Mouse (Mus musculus) adipocyte (in vitro differentiated cells): ENCODE results near the gene Dhx32.
A peak's percentile ranks its signal among the peaks of the same experiment; 100 is the strongest.

Experiments
- DNase-seq: peaks from one replicate; pipeline ENCODE4 v3.0.0-alpha.2; 2016; ENCODE audit warnings: low spot score

Dhx32 gene

DNA sequence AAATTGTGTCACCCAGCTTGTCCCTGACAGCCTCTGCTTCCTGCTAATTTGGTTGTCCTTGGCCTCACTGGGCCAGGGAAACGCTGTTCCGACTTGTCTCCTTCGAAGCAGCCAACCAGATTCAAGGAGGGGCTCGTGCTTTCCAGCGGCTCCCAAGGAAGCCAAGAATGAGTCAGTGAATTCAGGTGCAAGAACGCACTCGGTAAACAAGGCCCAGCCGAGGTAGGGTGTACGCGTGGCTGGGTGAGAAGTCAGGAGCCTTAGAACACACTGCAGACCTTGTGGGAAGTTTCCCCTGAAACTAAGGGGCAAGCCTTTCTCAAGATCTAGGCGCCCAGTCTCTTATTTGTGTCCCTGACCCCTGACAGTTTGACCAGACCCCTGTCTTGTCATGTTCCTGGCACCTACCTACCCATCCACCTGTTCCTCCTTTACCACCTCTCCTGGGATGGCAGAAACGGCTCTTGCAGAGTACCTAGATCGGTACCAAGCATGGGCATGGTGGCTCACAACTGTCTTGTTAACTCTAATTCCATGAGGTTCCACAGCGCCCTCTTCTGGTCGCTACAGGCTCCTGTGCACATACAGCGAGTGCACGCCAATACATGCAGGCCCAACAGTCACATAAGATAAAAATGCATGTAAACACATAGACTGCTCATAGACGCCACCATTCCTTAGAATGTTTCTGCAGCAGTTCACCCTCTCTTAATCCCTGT is at the start of gene Dhx32:
TSS of gene Dhx32 (minus strand) at position 10 of the 719 bp plus-strand sequence.
- no peak for DNase-seq

DNA sequence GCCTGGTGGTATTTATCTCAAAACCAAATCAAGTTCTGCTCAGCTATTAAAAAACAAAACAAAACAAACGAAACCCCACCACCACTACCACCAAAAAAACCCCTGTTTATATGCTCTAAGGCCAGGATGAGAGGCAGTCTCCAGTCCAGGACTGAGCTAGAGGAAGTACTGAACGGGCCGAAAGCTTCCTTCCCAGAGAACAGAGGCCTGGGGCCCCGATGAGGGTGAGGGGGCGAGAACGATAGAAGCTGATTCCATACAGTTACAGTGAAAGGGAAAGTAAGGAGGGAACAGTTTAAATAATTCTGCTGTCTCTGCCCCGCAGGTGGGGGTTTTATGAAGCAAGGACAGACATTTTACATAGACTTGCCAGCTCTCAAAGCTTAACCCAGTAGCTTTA is 47.1 kb upstream of the Dhx32 start:
- no peak for DNase-seq

DNA sequence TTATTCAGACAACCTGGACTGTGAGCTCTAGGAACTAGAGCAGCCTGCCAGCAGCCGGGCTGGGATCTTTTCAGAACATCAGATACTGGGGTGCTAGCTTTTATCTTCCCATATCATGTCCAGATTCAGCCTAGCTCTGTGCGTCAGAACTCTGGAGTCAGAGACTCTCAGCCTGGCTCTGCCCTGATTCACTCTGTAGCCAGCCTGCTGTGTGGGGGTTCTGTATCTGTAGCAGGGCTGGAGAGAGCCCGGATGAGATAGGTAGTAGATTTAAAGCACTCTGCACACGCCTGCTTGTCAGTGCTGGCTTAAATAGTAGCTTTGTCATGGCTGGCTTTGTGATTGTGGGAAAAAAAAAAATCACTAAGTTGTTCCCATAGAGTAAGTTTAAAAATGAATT is 46.0 kb upstream of the Dhx32 start:
- no peak for DNase-seq

DNA sequence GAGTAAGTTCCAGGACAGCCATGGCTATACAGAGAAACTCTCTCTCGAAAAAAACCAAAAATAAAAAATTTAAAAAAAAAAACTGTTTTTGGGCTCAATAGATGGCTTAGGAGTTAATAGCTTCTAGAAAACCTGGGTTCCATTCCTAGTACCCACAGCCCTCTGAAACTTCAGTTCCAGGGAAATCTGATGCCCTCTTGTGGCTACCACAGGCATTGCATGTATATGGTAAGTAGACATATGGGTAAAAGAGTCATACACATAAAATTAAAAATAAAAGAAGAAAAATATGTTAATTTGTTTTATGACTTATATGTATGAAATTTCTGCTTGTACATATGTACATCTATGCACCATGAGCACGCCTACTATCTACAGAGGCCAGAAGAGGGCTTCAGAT is 42.1 kb upstream of the Dhx32 start:
- DNase-seq = no peak

DNA sequence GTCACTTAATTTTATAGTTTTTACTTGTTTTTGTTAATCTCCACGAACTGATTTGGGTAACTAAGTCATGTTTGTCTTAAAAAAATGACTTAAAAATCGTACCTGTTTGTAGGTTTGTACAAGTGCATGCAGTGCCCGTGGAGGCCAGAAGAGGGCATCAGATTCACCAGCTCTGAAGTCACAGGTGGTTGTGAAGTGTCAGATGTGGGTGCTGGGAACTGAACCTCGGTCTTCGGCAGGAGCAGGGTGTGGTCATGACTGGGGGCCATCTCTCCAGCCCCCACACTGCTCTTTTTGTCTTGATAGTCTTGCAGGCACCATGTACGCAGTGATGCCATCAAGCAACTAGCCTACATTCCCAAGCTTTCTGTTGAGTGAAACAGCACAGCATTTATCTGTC is 41.2 kb upstream of the Dhx32 start:
- DNase-seq = no peak

DNA sequence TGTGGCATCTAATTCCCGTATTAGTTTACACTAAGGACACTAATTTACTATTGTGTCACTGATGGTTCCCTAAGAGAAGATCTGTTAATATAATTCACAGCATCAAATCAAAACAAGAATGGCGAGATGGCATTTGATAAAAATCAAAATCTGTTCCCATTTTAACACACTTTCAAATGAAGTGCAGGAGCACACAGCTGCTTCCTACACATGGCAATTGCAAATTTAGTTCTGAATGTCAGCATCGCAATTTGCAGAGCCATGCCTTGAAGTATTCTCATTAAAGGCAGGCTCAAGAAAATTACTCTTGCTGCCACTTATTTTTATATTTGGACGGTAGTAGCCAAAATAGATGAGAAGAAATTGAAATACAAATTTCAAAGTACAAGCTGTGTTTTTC is 30.8 kb upstream of the Dhx32 start:
- no peak for DNase-seq

DNA sequence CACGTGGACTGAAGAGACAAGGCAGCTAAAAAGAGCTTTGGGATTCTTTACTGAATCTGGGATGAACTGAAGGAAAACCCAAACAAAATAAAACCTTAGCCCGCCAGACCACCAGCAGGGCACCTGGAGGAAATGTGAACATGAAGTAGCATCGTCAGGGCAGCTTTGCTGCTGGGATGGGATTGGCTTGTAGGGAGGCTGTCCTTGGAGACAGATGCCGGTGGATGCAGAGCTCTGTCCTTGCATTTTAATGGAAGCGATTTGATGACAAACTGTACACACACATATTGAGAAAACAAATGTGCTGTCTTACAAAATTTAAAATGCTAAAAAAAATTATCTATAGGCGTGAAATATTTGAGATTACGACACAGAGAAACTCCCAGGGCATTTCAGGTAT is 30.4 kb upstream of the Dhx32 start:
- no peak for DNase-seq

DNA sequence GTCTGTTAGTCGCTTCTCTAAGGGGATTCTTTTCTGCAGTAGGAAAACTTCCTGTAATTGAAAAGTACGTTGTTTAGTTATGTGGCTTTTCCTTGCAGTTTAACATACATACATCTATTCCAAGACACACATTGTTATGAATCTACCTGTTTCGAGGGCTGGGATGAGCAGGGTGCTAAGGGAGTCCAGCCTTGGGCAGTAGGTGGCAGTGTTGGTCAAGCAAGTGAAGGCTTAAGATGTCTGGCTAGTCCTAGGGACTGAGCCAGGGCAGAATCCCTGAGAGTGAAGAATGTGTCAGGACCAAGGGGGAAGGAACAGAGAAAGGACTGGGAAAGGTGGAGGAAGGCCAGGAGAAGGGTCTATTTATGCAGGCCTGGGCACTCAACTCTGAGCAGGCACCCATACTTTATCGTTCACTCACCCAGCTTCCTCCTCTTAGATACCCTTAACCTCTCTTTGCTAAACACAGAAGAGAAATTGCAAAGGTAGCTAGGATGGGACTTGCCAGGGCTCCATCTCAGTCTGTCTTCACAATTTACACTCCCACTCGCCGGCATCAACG is 23.2 kb upstream of the Dhx32 start:
- peak; percentile 82 for DNase-seq

DNA sequence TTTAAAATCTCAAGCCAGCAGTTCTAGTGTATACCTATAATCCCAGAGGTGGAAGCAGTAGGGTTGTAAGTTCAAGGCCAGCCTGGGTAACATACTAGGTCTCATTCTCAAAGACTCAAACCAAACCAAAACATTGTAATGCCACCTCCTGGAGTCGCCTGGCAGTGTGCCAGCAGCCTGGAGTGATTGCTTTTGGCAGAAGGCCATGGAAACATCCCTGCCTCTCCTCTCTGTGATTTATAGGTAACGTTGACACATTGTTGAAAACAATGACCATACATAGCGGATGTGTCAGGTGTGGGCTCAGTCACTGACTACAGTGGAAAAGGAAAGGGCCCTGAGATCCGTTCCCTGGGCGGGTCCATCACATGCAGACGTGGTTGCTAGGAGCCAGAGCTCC is 19.3 kb upstream of the Dhx32 start:
- DNase-seq = no peak

DNA sequence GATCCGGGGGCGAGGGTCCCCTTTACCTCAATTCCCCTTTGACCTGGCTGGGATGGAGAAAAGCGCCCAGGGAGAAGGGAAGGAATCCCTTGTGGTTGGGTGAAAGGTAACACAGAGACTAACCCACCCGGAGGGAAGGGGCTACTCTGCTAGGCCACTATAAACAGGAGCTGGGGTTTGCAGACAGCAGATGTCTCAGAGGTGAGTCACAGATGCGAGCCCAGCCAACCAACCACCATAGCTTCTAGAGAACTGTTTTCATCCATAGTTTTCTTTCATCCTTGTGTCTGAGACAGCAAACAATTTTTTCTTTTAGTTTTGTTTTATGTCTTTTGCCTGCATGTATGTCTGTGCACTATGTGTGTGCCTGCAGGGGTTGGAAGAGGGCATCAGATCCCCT is 17.4 kb upstream of the Dhx32 start:
- no peak for DNase-seq

DNA sequence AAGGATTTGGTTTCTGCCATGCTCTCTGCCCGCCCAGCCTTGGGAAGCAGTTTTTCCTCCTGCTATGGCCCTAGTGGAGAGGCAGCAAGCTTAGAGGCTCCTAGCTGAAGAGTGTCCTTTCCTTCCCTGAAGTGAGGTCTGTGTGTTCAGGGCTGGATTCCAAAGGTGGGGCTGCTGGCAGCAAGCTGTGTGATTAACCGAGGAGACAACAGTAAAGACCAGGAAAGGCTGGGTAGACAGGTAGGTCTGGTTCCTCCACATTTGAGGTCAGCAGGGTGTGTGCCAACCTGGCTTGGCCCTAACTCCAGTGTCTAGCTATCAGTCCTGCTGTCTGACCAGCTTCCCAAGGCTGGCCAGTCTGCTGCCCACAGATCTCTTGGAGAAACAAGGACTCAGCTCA is 12.2 kb upstream of the Dhx32 start:
- DNase-seq = no peak

DNA sequence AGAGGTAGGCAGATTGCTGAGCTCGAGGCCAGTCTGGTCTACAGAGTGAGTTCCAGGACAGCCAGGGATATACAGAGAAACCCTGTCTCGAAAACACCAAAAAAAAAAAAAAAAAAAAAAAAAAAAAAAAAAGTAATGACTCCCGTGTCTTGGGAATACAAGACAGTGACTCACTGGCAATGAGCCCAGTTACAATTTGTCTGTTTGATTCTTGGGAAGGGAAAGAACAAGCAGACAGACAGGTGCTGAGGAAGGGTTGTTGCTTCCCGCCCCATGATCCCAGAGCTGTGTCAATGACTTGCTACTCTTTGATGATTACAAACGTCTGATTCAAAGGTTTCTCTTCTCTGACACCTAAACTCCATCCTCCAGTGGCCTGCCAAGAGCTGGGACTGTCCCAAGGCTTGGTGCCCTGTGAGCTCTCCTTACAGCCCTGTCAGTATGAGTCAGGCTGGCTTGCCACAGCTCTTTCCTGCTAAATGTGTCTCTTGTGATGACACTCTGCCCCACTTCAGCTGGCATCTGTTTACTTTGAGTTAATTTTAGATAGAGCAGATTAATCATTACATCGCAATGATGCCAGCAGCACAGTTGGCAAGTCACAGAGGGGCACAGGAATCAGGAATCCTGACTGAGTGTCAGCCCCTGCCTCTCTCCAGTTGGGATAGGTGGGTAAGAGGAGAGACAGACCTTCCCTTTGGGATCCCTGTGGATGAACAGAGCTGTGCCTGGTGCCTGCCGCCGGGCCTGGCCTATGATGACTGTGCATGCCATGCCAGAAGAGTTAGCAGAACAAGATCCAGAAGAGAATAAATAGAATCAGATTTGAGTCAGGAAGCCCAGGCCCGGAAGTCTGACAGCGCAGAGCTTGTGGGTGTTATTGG is 11.0 kb upstream of the Dhx32 start:
- DNase-seq = peak; percentile 91

DNA sequence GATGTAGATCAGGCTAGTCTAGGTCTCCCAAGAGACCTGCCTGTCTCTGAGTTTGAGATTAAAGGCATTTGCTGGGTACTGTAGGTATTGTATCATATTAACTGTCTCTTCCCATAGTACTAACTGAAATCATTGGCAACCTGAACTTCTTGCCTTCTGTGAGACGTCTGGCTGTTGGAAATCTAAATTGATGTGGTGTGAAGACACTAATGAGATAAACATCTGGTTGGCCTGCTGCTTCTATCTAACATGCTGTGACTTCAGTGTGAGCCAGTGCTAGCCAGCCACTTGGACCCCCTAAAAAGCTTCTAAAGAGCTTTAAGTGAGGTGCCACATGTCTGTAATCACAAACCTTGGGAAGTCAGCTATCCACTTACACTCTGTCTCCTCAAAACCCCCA is 10.2 kb upstream of the Dhx32 start:
- peak; percentile 20 for DNase-seq

DNA sequence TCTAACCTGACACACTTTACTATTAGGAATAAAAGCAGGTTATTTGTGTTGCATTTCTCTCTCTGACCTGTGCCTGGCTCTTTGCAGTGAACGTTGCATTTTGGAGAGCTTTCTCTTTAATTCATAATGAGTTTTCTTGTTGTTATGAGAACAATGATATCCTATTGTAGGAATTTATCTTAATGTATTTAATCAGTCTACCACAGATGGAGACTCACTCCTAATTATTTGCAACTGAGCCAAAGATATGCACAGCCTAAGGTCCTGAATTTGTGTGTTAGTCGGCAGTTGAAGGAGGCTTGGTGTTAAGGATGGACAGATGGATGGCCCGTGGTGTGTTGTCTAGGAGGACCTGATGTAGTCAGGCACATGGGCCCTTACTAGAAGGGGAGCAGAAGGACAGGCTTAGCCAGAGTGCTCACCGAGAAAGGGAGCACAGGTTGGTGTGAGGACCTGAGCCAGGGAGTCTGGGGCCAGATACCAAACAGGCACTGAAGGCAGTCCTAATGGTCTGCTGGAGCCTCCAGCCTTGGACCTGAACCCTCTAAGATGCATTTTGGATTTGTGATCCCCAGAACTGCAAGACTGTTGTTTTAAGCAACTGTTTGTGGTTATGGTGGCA is 8.2 kb upstream of the Dhx32 start:
- DNase-seq = no peak

DNA sequence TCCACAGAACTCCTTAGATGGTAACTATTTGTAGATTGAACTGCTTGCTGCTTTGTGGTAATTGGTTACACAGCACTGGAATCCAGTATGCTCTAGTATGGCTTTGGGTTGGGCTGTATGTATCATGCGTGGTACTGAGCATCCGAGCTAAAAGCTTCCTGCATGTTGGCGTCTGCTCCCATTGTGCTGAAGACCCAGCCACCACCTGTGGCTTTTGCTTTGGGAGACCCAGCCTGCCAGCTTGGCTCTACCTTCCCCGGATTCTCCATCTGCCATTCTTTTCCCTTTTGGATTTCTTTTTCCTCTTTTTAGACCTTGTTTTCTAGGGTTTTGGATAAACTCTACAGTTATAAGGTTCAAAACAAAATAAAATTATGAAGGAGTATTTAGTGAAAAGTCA is 7.6 kb upstream of the Dhx32 start:
- no peak for DNase-seq

DNA sequence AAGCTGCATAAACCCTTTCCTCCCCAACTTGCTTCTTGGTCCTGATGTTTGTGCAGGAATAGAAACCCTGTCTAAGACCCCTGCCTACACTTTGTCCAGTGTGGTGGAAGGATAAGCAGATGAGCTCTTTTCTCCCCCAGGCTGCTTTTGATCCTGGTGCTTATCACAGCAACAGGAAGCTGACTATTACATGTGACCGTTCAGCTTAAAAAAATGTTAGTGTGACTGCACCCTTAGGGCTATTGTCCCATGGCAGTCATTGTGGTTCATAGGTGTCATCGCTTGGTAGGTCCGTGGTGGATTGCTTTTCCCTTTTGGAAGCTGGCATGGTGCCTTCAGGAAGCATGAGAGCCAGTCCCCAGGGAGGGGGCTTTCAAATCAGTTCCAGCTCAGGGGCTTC is 5.6 kb upstream of the Dhx32 start:
- no peak for DNase-seq

DNA sequence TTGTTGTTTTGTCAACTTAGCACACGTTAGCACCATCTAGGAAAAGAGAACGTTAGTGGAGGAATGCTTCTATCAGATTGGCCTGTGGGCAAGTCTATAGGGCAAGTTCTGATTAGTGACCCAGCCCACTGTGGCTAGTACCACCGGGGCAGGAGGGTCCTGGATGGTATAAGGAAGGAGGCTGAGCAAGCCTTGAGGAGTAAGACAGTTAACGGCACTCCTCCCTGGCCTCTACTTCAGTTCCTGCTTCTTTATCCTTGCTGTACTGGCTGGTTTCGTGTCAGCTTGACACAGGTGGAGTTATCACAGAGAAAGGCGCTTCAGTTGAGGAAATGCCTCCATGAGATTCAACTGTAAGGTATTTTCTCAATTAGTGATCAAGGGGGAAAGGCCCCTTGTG is 5.0 kb upstream of the Dhx32 start:
- no peak for DNase-seq

DNA sequence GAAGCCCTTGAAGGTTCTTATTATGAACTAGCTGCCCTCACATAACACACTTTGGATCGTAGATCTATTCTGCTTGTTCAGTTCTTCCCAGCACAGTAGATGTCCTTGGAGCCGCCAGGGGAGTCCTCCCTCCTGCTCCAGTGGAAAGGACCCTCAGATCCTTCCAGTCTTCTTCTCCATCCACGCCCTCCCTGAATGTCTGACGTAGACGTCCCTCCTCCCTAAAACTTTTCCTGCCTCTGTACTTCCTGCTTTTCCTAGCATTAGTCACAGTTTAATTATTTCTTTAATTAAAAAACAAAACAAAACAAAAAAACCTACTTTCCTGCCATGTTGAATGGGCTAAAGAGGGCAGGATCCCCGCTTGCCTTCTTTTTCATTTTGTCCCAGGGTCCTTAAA is 535 bp downstream of the Dhx32 start:
- DNase-seq = no peak

DNA sequence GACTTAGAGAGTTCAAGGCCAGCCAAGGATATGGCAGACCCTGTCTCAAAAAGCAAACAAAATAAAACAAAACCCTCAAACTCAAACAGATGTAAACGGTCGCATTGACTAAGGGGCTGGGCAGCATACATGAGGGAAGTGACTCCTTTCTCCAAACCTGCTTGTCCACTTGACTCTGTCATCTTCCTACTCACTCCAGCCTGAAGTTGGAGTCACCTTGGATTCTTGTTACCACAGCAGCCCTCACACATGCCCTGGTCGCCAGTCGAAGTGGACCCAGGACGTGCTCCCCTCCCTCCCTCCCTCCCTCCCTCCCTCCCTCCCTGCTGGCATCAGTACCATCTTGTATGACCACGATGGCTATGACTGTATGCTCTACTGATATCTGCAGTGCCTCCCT is 943 bp downstream of the Dhx32 start:
- no peak for DNase-seq

DNA sequence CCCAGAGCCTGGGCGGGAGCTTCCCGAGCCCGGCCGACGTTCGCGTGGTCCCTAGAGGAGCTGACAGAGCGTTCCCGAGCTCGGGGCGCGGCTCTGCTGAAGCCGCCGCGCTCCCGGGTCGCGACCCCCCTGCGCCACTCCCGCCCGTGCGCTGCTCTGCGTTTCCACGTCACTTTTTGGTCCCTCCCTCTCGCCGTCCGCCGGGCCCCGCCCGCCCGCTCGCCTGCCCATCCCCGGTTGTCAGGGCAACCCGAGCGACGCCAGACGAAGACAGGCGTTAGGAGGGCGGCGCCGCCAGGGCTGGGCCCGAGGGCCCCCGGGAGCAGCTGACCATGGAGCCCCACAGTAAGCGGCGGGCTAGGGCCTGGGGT is 5.9 kb downstream of the Dhx32 start, which contains the start of gene Fank1:
TSS of gene Fank1 (plus strand) at position 236 of the 371 bp plus-strand sequence.
- DNase-seq = peak; percentile 67

DNA sequence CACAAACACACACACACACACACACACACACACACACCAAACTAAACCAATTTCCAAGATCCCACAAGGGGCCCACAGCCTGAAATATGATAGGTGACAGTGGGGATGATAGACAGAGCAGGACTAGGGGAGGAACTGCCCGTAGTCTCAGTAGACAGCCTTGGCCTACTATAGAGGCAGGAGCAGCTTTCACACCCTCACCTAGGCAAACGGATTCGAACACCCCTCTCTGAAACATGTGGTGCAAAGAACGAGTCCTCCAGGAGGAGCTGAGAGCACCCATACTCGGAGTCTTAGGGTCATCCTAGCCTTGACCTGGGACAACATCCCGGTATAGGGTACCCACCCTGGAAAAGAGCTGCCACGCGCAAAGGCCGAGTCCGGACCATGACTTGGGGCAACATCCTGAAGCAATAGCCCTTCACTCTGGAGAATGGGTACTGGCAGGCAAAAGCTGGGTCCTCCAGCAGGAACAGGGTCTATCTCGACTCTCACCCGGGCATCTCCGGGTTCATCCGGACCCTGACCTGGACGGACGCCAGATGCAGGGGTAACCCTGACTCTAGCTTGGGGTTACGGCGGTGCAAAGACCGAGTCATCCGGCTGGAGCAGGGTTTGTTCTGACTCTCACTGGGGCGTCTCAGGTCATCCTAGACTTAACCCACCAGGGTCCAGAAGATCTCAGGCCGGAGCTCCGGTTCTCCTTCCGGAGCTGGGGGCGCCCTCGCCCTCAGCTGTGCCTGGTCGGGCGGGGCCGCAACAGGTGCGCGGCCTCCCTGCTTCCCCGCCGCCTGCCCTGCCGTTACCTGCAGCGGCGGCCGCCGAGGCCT is 6.5 kb downstream of the Dhx32 start:
- peak; percentile 19 for DNase-seq

DNA sequence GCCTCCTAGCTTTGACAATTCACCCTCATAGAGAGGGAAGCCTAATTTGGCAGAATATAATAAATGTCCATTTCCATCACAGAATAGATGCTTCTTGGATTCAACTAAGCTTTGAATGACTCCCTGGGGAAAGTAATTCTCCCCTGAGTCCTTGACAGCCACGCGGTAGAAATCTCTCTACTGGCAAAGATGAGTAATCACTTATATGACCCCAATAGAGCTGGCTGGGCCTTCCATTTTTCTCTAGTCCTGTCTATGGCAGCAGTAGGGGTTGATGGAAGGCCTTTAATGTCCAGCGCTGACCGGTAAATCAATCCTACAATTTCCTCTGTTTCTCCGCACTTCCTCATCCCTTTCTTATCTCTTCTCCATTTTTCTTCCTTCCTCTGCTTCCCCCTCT is 7.3 kb downstream of the Dhx32 start:
- DNase-seq = no peak
